Mouse (Mus musculus): Measurements from ENCODE around the gene Cnpy2. TPM values are rescaled to one million over a fixed set of nuclear protein-coding genes. Genes with fewer than 3 reads are reported as not detected.

The Cnpy2 gene
- total RNA-seq, 1 experiment: 218 TPM

- H3K9ac ChIP-seq (ENCODE audit: insufficient read depth, low read depth, low read length, poor library complexity, severe bottlenecking): peak overlapping the region; percentile 99
- peaks cover 2 to 4% of the 10 kb centered on the region in 2 experiments; a peak in 1 of 4 replicates for H3K4me1 ChIP-seq (ENCODE audit: control insufficient read depth in 2 of 2, insufficient read depth in 2 of 2, low read length in 2 of 2, poor library complexity in 1 of 2)
- no peak for TF ChIP-seq MAFK (IDR thresholded peaks at IDR 0.05; ENCODE audit: insufficient read depth, low read depth, low read length)
- TF ChIP-seq ZC3H11A (IDR thresholded peaks at IDR 0.05; ENCODE audit: borderline replicate concordance, low read depth, low read length): no peak
- TF ChIP-seq CHD2 (IDR thresholded peaks at IDR 0.05; ENCODE audit: low read depth, low read length): no peak
- no peak for TF ChIP-seq HCFC1 (IDR thresholded peaks at IDR 0.05; ENCODE audit: borderline replicate concordance, insufficient read depth, low read length)
- no peak for TF ChIP-seq ZNF384 (IDR thresholded peaks at IDR 0.05; ENCODE audit: low read depth, low read length)
- peak overlapping the region; percentile 100 for H3K4me3 ChIP-seq (ENCODE audit: insufficient read depth in 1 of 2, low read depth in 1 of 2, low read length in 2 of 2, poor library complexity in 1 of 2, severe bottlenecking in 1 of 2)
- no peaks in the 10 kb centered on the region for H3K9me3 ChIP-seq (ENCODE audit: control insufficient read depth, insufficient read depth, low read depth, low read length)
- in situ Hi-C loops (cut with MboI; ENCODE audit: low sequenced_read_pairs in 2 of 2, unreplicated experiment in 2 of 2): no loop called here
- DNase-seq (ENCODE audit: low read depth, low spot score): no peak
- H3K36me3 ChIP-seq (ENCODE audit: control insufficient read depth, insufficient read depth, low read length, poor library complexity, severe bottlenecking): peaks cover 4% of the 10 kb centered on the region; the same call in 1 of the 2 replicates
- peak overlapping the region; percentile 92; the same call in 1 of the 2 replicates for H3K27ac ChIP-seq (ENCODE audit: insufficient read depth, low read depth, low read length, poor library complexity, severe bottlenecking)
These were observed 16.2 kb downstream of the Cnpy2 start for GRCm38 (mm10) chr10:128338415-128338814.

- Histone ChIP-seq H3K4me3 (ENCODE audit: insufficient read depth in 1 of 2, low read depth in 1 of 2, low read length in 2 of 2, poor library complexity in 1 of 2, severe bottlenecking in 1 of 2) (peak overlapping the region; percentile 100; a peak in 3 of 4 replicates), H3K9me3 (ENCODE audit: control insufficient read depth, insufficient read depth, low read depth, low read length) (no peaks in the 10 kb centered on the region), H3K4me1 (ENCODE audit: control insufficient read depth in 2 of 2, insufficient read depth in 2 of 2, low read length in 2 of 2, poor library complexity in 1 of 2) (peaks cover 2 to 4% of the 10 kb centered on the region in 2 experiments; a peak in 1 of 4 replicates), H3K27ac (ENCODE audit: insufficient read depth, low read depth, low read length, poor library complexity, severe bottlenecking) (no peak overlapping the region), H3K36me3 (ENCODE audit: control insufficient read depth, insufficient read depth, low read length, poor library complexity, severe bottlenecking) (peaks cover 4% of the 10 kb centered on the region; the same call in 1 of the 2 replicates), H3K9ac (ENCODE audit: insufficient read depth, low read depth, low read length, poor library complexity, severe bottlenecking) (no peak overlapping the region)
- DNase-seq (ENCODE audit: low read depth, low spot score): no peak
- TF ChIP-seq CHD2 (IDR thresholded peaks at IDR 0.05; ENCODE audit: low read depth, low read length) (no peak), MAFK (IDR thresholded peaks at IDR 0.05; ENCODE audit: insufficient read depth, low read depth, low read length) (no peak), HCFC1 (IDR thresholded peaks at IDR 0.05; ENCODE audit: borderline replicate concordance, insufficient read depth, low read length) (no peak), ZC3H11A (IDR thresholded peaks at IDR 0.05; ENCODE audit: borderline replicate concordance, low read depth, low read length) (no peak), ZNF384 (IDR thresholded peaks at IDR 0.05; ENCODE audit: low read depth, low read length) (no peak)
- in situ Hi-C loops (cut with MboI; ENCODE audit: low sequenced_read_pairs in 2 of 2, unreplicated experiment in 2 of 2): no loop called here
These were observed 16.7 kb downstream of the Cnpy2 start for GRCm38 (mm10) chr10:128338948-128339347.

GRCm38 (mm10) chr10:128340257-128340656 is 18.0 kb downstream of the Cnpy2 start:
- no peak overlapping the region; the same call in 1 of the 2 replicates for H3K9ac ChIP-seq (ENCODE audit: insufficient read depth, low read depth, low read length, poor library complexity, severe bottlenecking)
- in situ Hi-C loops (cut with MboI; ENCODE audit: low sequenced_read_pairs in 2 of 2, unreplicated experiment in 2 of 2): no loop called here

GRCm38 (mm10) chr10:128343436-128343835 is 21.2 kb downstream of the Cnpy2 start:
- Histone ChIP-seq H3K9ac (ENCODE audit: insufficient read depth, low read depth, low read length, poor library complexity, severe bottlenecking) (no peak overlapping the region), H3K4me3 (ENCODE audit: insufficient read depth in 1 of 2, low read depth in 1 of 2, low read length in 2 of 2, poor library complexity in 1 of 2, severe bottlenecking in 1 of 2) (no peak overlapping the region), H3K27ac (ENCODE audit: insufficient read depth, low read depth, low read length, poor library complexity, severe bottlenecking) (no peak overlapping the region; the same call in 1 of the 2 replicates), H3K4me1 (ENCODE audit: control insufficient read depth in 2 of 2, insufficient read depth in 2 of 2, low read length in 2 of 2, poor library complexity in 1 of 2) (peaks cover 7 to 9% of the 10 kb centered on the region in 2 experiments; a peak in 3 of 4 replicates), H3K9me3 (ENCODE audit: control insufficient read depth, insufficient read depth, low read depth, low read length) (no peaks in the 10 kb centered on the region), H3K36me3 (ENCODE audit: control insufficient read depth, insufficient read depth, low read length, poor library complexity, severe bottlenecking) (peaks cover 6% of the 10 kb centered on the region; the same call in 1 of the 2 replicates)
- TF ChIP-seq ZC3H11A (IDR thresholded peaks at IDR 0.05; ENCODE audit: borderline replicate concordance, low read depth, low read length): no peak
- TF ChIP-seq ZNF384 (IDR thresholded peaks at IDR 0.05; ENCODE audit: low read depth, low read length): no peak
- no peak for TF ChIP-seq CHD2 (IDR thresholded peaks at IDR 0.05; ENCODE audit: low read depth, low read length)
- TF ChIP-seq MAFK (IDR thresholded peaks at IDR 0.05; ENCODE audit: insufficient read depth, low read depth, low read length): no peak
- TF ChIP-seq HCFC1 (IDR thresholded peaks at IDR 0.05; ENCODE audit: borderline replicate concordance, insufficient read depth, low read length): no peak
- DNase-seq (ENCODE audit: low read depth, low spot score): no peak
- in situ Hi-C loops (cut with MboI; ENCODE audit: low sequenced_read_pairs in 2 of 2, unreplicated experiment in 2 of 2): no loop called here

More at GRCm38 (mm10) chr10:128340257-128340656, 18.0 kb downstream of the Cnpy2 start:
- Histone ChIP-seq H3K4me3 (ENCODE audit: insufficient read depth in 1 of 2, low read depth in 1 of 2, low read length in 2 of 2, poor library complexity in 1 of 2, severe bottlenecking in 1 of 2) (no peak overlapping the region), H3K27ac (ENCODE audit: insufficient read depth, low read depth, low read length, poor library complexity, severe bottlenecking) (no peak overlapping the region; the same call in 1 of the 2 replicates), H3K9me3 (ENCODE audit: control insufficient read depth, insufficient read depth, low read depth, low read length) (no peaks in the 10 kb centered on the region), H3K4me1 (ENCODE audit: control insufficient read depth in 2 of 2, insufficient read depth in 2 of 2, low read length in 2 of 2, poor library complexity in 1 of 2) (peaks cover 3 to 11% of the 10 kb centered on the region in 2 experiments; a peak in 3 of 4 replicates), H3K36me3 (ENCODE audit: control insufficient read depth, insufficient read depth, low read length, poor library complexity, severe bottlenecking) (peaks cover 4% of the 10 kb centered on the region; the same call in 1 of the 2 replicates)
- TF ChIP-seq MAFK (IDR thresholded peaks at IDR 0.05; ENCODE audit: insufficient read depth, low read depth, low read length) (peak; percentile 70), HCFC1 (IDR thresholded peaks at IDR 0.05; ENCODE audit: borderline replicate concordance, insufficient read depth, low read length) (no peak), ZC3H11A (IDR thresholded peaks at IDR 0.05; ENCODE audit: borderline replicate concordance, low read depth, low read length) (no peak), CHD2 (IDR thresholded peaks at IDR 0.05; ENCODE audit: low read depth, low read length) (no peak), ZNF384 (IDR thresholded peaks at IDR 0.05; ENCODE audit: low read depth, low read length) (peak; percentile 75)
- DNase-seq (ENCODE audit: low read depth, low spot score): peak; percentile 38

Data from ES-E14 (cell line).